Mouse (Mus musculus): Measurements from ENCODE around the gene Lig1.
A peak's percentile ranks its signal among the peaks of the same experiment; 100 is the strongest.
"Not testable (repeated sequence)": the region's sequence is repeated elsewhere in the genome, so short reads cannot be mapped to it uniquely, and the experiment has no call there.

Lig1 gene

GRCm38 (mm10) chr7:13277081-13277480 is at the start of gene Lig1:
Lig1 (plus strand) TSS chr7:13277283.
- DNase-seq: no peak

GRCm38 (mm10) chr7:13260746-13261700 is 16.1 kb upstream of the Lig1 start:
- DNase-seq: no peak

- DNase-seq: no peak
These were observed 13.2 kb upstream of the Lig1 start for GRCm38 (mm10) chr7:13263851-13264250.

GRCm38 (mm10) chr7:13264396-13264795 is 12.7 kb upstream of the Lig1 start:
- no peak for DNase-seq

GRCm38 (mm10) chr7:13268749-13269260 is 8.3 kb upstream of the Lig1 start:
- no peak for DNase-seq

- DNase-seq: no peak
These were observed 7.7 kb upstream of the Lig1 start for GRCm38 (mm10) chr7:13269394-13269793.

GRCm38 (mm10) chr7:13271704-13272103 is 5.4 kb upstream of the Lig1 start:
- DNase-seq: no peak

- DNase-seq: no peak
These were observed 750 bp downstream of the Lig1 start for GRCm38 (mm10) chr7:13277833-13278232.

GRCm38 (mm10) chr7:13278308-13278891 is 1.3 kb downstream of the Lig1 start, which contains the start of gene Zswim9:
Zswim9 (minus strand) TSS chr7:13278721.
- peak; percentile 95 for DNase-seq

- DNase-seq: not testable (repeated sequence)
These were observed 1.9 kb downstream of the Lig1 start for GRCm38 (mm10) chr7:13278957-13279356.

- DNase-seq: no peak
These were observed 11.5 kb downstream of the Lig1 start for GRCm38 (mm10) chr7:13288621-13289020.

- DNase-seq: no peak
These were observed 13.1 kb downstream of the Lig1 start for GRCm38 (mm10) chr7:13290041-13290675.

- no peak for DNase-seq
These were observed 14.3 kb downstream of the Lig1 start for GRCm38 (mm10) chr7:13291370-13291769.

GRCm38 (mm10) chr7:13293878-13294855 is 17.1 kb downstream of the Lig1 start:
- DNase-seq: no peak

GRCm38 (mm10) chr7:13295256-13295655 is 18.2 kb downstream of the Lig1 start:
- no peak for DNase-seq

- no peak for DNase-seq
These were observed 20.6 kb downstream of the Lig1 start for GRCm38 (mm10) chr7:13297636-13298035.

GRCm38 (mm10) chr7:13298821-13299220 is 21.7 kb downstream of the Lig1 start:
- DNase-seq: no peak

- no peak for DNase-seq
These were observed 24.6 kb downstream of the Lig1 start for GRCm38 (mm10) chr7:13301643-13302042.

- peak; percentile 67 for DNase-seq
These were observed 25.7 kb downstream of the Lig1 start for GRCm38 (mm10) chr7:13302780-13303179.

GRCm38 (mm10) chr7:13303372-13303771 is 26.3 kb downstream of the Lig1 start:
- no peak for DNase-seq

- DNase-seq: no peak
These were observed 32.3 kb downstream of the Lig1 start for GRCm38 (mm10) chr7:13309407-13309806.
